Mouse (Mus musculus): ENCODE results near the gene Fam186b.

GRCm38 (mm10) chr15:99241249-99241648 is 54.4 kb downstream of the Fam186b start:
- TF ChIP-seq EP300 (optimal IDR thresholded peaks at IDR 0.05), result no peak
- no peak for TF ChIP-seq CTCF (IDR thresholded peaks at IDR 0.05; ENCODE audit: low read depth)

Measured in stomach, postnatal 0 days (tissue).